ENCODE assay signal across 15 mouse cellular contexts in genomic region chr1:58722115-58722938, GRCm38 (mm10). TPM values are rescaled to one million over a fixed set of nuclear protein-coding genes. Genes with fewer than 3 reads are reported as not detected.
DNase-seq lines count a peak whose midpoint lies in the region; ATAC-seq and TF ChIP-seq lines count a peak whose summit lies in the region.
"Had no signal": no experiment of that assay in that cellular context is flagged by ENCODE, and none has a peak within 500 bp of the region (broad histone marks: within the 10 kb centered on the region; RNA-seq: fewer than 3 reads in every experiment).

No protein-coding gene starts in this region.

- H3K27ac ChIP-seq in heart, embryonic 11.5 days (ENCODE audit: low read depth, low read length) = no peak overlapping the region
- H3K27ac ChIP-seq in CH12.LX (ENCODE audit: insufficient read depth, low read depth) (peak overlapping the region; percentile 99), macrophage (peak overlapping the region; percentile 90)
- no peak overlapping the region for H3K27ac ChIP-seq in neural tube, embryonic 15.5 days (replicated peaks)
- H3K27ac ChIP-seq: limb, embryonic 15.5 days had no signal

- DNase-seq in heart, adult 11 months = peak; percentile 90
- DNase-seq in CH12.LX (ENCODE audit: extremely low read depth) = peak; percentile 67
- no peak for DNase-seq in left cerebral cortex, postnatal 25 days (ENCODE audit: low spot score in 2 of 2)
- DNase-seq: cerebellum, postnatal 14 days; kidney, postnatal 10 days; layer of hippocampus, postnatal 36 days had no signal

- dilution Hi-C loops in CH12.LX (cut with MboI; ENCODE audit: extremely low pct_ligation_motif_present, extremely low pct_unique_long_range_greater_than_20kb, low sequenced_read_pairs) = no loop called here

- 0 out of 2 replicates have a peak, but pooled peaks cover under 1% of the 10 kb centered on the region for H3K36me3 ChIP-seq in heart, embryonic 11.5 days (ENCODE audit: control insufficient read depth, insufficient read depth, low read length)
- peaks cover 82% of the 10 kb centered on the region for H3K36me3 ChIP-seq in megakaryocyte, embryonic 14.5 days (replicated peaks; ENCODE audit: low read length)
- peaks cover 6 to 24% of the 10 kb centered on the region in 2 experiments for H3K36me3 ChIP-seq in CH12.LX (replicated peaks in 1 of 2; ENCODE audit: control insufficient read depth in 1 of 2, insufficient read depth in 1 of 2, low read length in 1 of 2)
- H3K36me3 ChIP-seq in macrophage (ENCODE audit: inconsistent target) = 0 out of 2 replicates have a peak, but pooled peaks cover 6% of the 10 kb centered on the region
- H3K36me3 ChIP-seq in neural tube, embryonic 15.5 days = no peaks in the 10 kb centered on the region

- H3K79me2 ChIP-seq in CH12.LX (replicated peaks; ENCODE audit: control insufficient read depth, extremely low read depth, insufficient read depth, poor library complexity, severe bottlenecking) = peaks cover 16% of the 10 kb centered on the region
- H3K79me2 ChIP-seq in macrophage (ENCODE audit: inconsistent target) = peaks cover 91% of the 10 kb centered on the region

- no peak overlapping the region for H3K4me2 ChIP-seq in heart, embryonic 11.5 days
- H3K4me2 ChIP-seq in CH12.LX (ENCODE audit: insufficient read depth, low read depth, poor library complexity, severe bottlenecking) = peak overlapping the region; percentile 95
- H3K4me2 ChIP-seq in neural tube, embryonic 15.5 days = no peak overlapping the region
- H3K4me2 ChIP-seq: limb, embryonic 15.5 days had no signal

- TF ChIP-seq EP300 in CH12.LX (IDR thresholded peaks at IDR 0.05; ENCODE audit: low read length) = peak; percentile 76

- intact Hi-C loops in left cerebral cortex, postnatal 25 days (cut with DNase I) = no loop called here

- H3K9me3 ChIP-seq in heart, embryonic 11.5 days (replicated peaks; ENCODE audit: control insufficient read depth, low read length) = no peaks in the 10 kb centered on the region
- no peaks in the 10 kb centered on the region for H3K9me3 ChIP-seq in megakaryocyte, embryonic 14.5 days
- H3K9me3 ChIP-seq in CH12.LX (replicated peaks; ENCODE audit: low read length) = no peaks in the 10 kb centered on the region
- H3K9me3 ChIP-seq in neural tube, embryonic 15.5 days (replicated peaks) = no peaks in the 10 kb centered on the region
- H3K9me3 ChIP-seq: limb, embryonic 15.5 days had no signal

- H3K4me1 ChIP-seq in heart, embryonic 11.5 days (ENCODE audit: control insufficient read depth, insufficient read depth, low read length) = peaks cover 13% of the 10 kb centered on the region; the same call in 1 of the 2 replicates
- peaks cover 94% of the 10 kb centered on the region for H3K4me1 ChIP-seq in megakaryocyte, embryonic 14.5 days
- H3K4me1 ChIP-seq in CH12.LX (ENCODE audit: control insufficient read depth in 1 of 2, insufficient read depth in 2 of 2) = peaks cover 18 to 61% of the 10 kb centered on the region in 2 experiments
- H3K4me1 ChIP-seq in neural tube, embryonic 15.5 days = no peaks in the 10 kb centered on the region

- H3K27me3 ChIP-seq in heart, embryonic 11.5 days (ENCODE audit: control insufficient read depth, insufficient read depth, low read length) = no peaks in the 10 kb centered on the region
- H3K27me3 ChIP-seq in megakaryocyte, embryonic 14.5 days (replicated peaks) = no peaks in the 10 kb centered on the region
- H3K27me3 ChIP-seq in CH12.LX (replicated peaks) = no peaks in the 10 kb centered on the region
- no peaks in the 10 kb centered on the region for H3K27me3 ChIP-seq in neural tube, embryonic 15.5 days (replicated peaks)
- H3K27me3 ChIP-seq: limb, embryonic 15.5 days had no signal

- ATAC-seq in heart, embryonic 11.5 days (replicated peaks; ENCODE audit: insufficient number of reproducible peaks, low FRiP score, low TSS enrichment) = no peak
- no peak for ATAC-seq in megakaryocyte, adult 5-6 weeks (ENCODE audit: poor library complexity, severe bottlenecking)
- no peak for ATAC-seq in neural tube, embryonic 15.5 days (ENCODE audit: low FRiP score)
- ATAC-seq: hindbrain, embryonic 16.5 days had no signal

- H3K4me3 ChIP-seq in heart, embryonic 11.5 days (ENCODE audit: low read depth, low read length) = no peak overlapping the region
- H3K4me3 ChIP-seq in megakaryocyte, embryonic 14.5 days (replicated peaks) = peak overlapping the region; percentile 8
- H3K4me3 ChIP-seq in CH12.LX (replicated peaks in 1 of 3; ENCODE audit: low read depth in 2 of 3, low read length in 2 of 3, poor library complexity in 1 of 3) (no peak overlapping the region), macrophage (ENCODE audit: inconsistent target) (no peak overlapping the region)
- H3K4me3 ChIP-seq in neural tube, embryonic 15.5 days (replicated peaks) = no peak overlapping the region
- H3K4me3 ChIP-seq: limb, embryonic 15.5 days had no signal

- H3K9ac ChIP-seq in heart, embryonic 11.5 days (ENCODE audit: low read depth, low read length) = no peak overlapping the region
- peak overlapping the region; percentile 91 for H3K9ac ChIP-seq in CH12.LX (ENCODE audit: insufficient read depth, low read depth)
- no peak overlapping the region for H3K9ac ChIP-seq in neural tube, embryonic 15.5 days (replicated peaks)
- H3K9ac ChIP-seq: limb, embryonic 15.5 days had no signal

- no peak for TF ChIP-seq CTCF in CH12.LX (conservative IDR thresholded peaks at IDR 0.05 in 1 of 2, IDR thresholded peaks at IDR 0.05 in 1 of 2; ENCODE audit: low read depth in 2 of 2, low read length in 2 of 2)

- TF ChIP-seq RAD21 in CH12.LX (IDR thresholded peaks at IDR 0.05; ENCODE audit: low read depth, low read length) = no peak; the same call in 1 of the 2 replicates

- peak; percentile 40; the same call in 1 of the 2 replicates for TF ChIP-seq POLR2A in CH12.LX (IDR thresholded peaks at IDR 0.05; ENCODE audit: low read depth, low read length)

- 72% methylated on average over 11 of the region's 11 CpGs for WGBS in heart, embryonic 11.5 days (ENCODE audit: insufficient replicate concordance)
- 65% methylated on average over 11 of the region's 11 CpGs for WGBS in macrophage (ENCODE audit: missing documents)
- 95% methylated on average over 11 of the region's 11 CpGs for WGBS in neural tube, embryonic 15.5 days

- in situ Hi-C loops in CH12.LX (cut with MboI; ENCODE audit: low pct_ligation_motif_present, low pct_unique_long_range_greater_than_20kb, low sequenced_read_pairs) = no loop called here

TF ChIP-seq in CH12.LX, 34 proteins besides CTCF, POLR2A, EP300 and RAD21 (continues in another document):
- TF ChIP-seq GABPA (IDR thresholded peaks at IDR 0.05; ENCODE audit: insufficient replicate concordance, low read depth, low read length) = no peak
- 0 out of 2 replicates have a peak, but pooled peaks have one; percentile 20 for TF ChIP-seq UBTF (IDR thresholded peaks at IDR 0.05; ENCODE audit: low read depth, low read length)
- 0 out of 2 replicates have a peak, but pooled peaks have one; percentile 40 for TF ChIP-seq KAT2A (IDR thresholded peaks at IDR 0.05; ENCODE audit: insufficient replicate concordance, low read length)
- no peak for TF ChIP-seq POLR2AphosphoS2 (IDR thresholded peaks at IDR 0.05; ENCODE audit: low read depth, low read length)
- peak; percentile 32; the same call in 1 of the 2 replicates for TF ChIP-seq NELFE (IDR thresholded peaks at IDR 0.05; ENCODE audit: low read depth, low read length)
- TF ChIP-seq TCF12 (IDR thresholded peaks at IDR 0.05; ENCODE audit: low read depth, low read length) = peak; percentile 74
- no peak for TF ChIP-seq ZKSCAN1 (IDR thresholded peaks at IDR 0.05; ENCODE audit: borderline replicate concordance, low read depth, low read length)
- TF ChIP-seq MAX (IDR thresholded peaks at IDR 0.05; ENCODE audit: low read length) = peak; percentile 57; the same call in 1 of the 2 replicates
- peak; percentile 65 for TF ChIP-seq BHLHE40 (IDR thresholded peaks at IDR 0.05; ENCODE audit: low read depth, low read length)
- no peak for TF ChIP-seq CHD2 (IDR thresholded peaks at IDR 0.05; ENCODE audit: low read length)
- peak; percentile 83; the same call in 1 of the 2 replicates for TF ChIP-seq RCOR1 (conservative IDR thresholded peaks at IDR 0.05; ENCODE audit: low read depth, low read length)
- TF ChIP-seq ELF1 (IDR thresholded peaks at IDR 0.05; ENCODE audit: low read depth, low read length) = no peak; the same call in 1 of the 2 replicates
- 0 out of 2 replicates have a peak, but pooled peaks have one; percentile 16 for TF ChIP-seq TBP (conservative IDR thresholded peaks at IDR 0.05; ENCODE audit: low read depth, low read length)

RNA-seq across cellular contexts. Expression of gene Cflar, which starts 11.0 kb away (rescaled TPM):
- polyA plus RNA-seq in heart, embryonic 11.5 days (2014; fragmentation: Nextera tagmentation; extraction: Ambion mirVana) = 26.7 and 32.6 TPM in 2 replicates
- 3.4 and 5.3 TPM in 2 replicates for polyA plus RNA-seq in megakaryocyte, embryonic 14.5 days (2012; ENCODE audit: insufficient read depth, low replicate concordance)
- 68.7 and 72.3 TPM in 2 replicates for total RNA-seq in megakaryocyte, adult 5-6 weeks (2015)
- 117 and 130 TPM in 2 replicates for total RNA-seq in megakaryocyte, adult 5-6 weeks (2017)
- total RNA-seq in CH12.LX (2012; rRNA removed) = 46.8 and 49.2 TPM in 2 replicates
- 81.1 and 82.0 TPM in 2 replicates for total RNA-seq in CH12.LX (2014; rRNA removed)
- 28.3 and 35.7 TPM in 2 replicates for polyA plus RNA-seq in CH12.LX (2012; ENCODE audit: insufficient read length, low read depth)
- total RNA-seq in macrophage (2018; cell fraction: chromatin; rRNA removed) = 1,000 to 10,000 TPM in 14 of 26 experiments, 100 to 1,000 TPM in 12; 263 to 1,825 (median 1,068) TPM
- 100 to 1,000 TPM in 22 of 26 experiments, 10 to 100 TPM in 4; 87.0 to 559 (median 288) TPM for total RNA-seq in macrophage (2018; cell fraction: cytosol; rRNA removed)
- total RNA-seq in macrophage (2018; cell fraction: nucleus; rRNA removed) = 1,000 to 10,000 TPM in 17 of 26 experiments, 100 to 1,000 TPM in 9; 365 to 1,587 (median 1,196) TPM
- 53.3 to 68.2 TPM (median 67.9 TPM) in 3 replicates for polyA plus RNA-seq in macrophage (2018)
- polyA plus RNA-seq in neural tube, embryonic 15.5 days (2015; fragmentation: Nextera tagmentation; extraction: Ambion mirVana) = 15.3 and 20.0 TPM in 2 replicates
- total RNA-seq in left cerebral cortex, postnatal 25 days (2021) = 10 to 100 TPM; 23.9 to 25.8 TPM

RNA-seq across cellular contexts. Expression of gene Als2cr12, which starts 26.5 kb away (rescaled TPM):
- polyA plus RNA-seq in heart, embryonic 11.5 days (2014; fragmentation: Nextera tagmentation; extraction: Ambion mirVana) = not detected in 2 replicates
- not detected in 2 replicates for polyA plus RNA-seq in megakaryocyte, embryonic 14.5 days (2012; ENCODE audit: insufficient read depth, low replicate concordance)
- total RNA-seq in megakaryocyte, adult 5-6 weeks (2015) = 0.14 TPM in 1 of 2 replicates, not detected in the other
- total RNA-seq in megakaryocyte, adult 5-6 weeks (2017) = not detected in 2 replicates
- total RNA-seq in CH12.LX (2012; rRNA removed) (not detected in 2 replicates), CH12.LX (2014; rRNA removed) (not detected in 2 replicates)
- polyA plus RNA-seq in CH12.LX (2012; ENCODE audit: insufficient read length, low read depth) (0.22 and 0.33 TPM in 2 replicates), macrophage (2018) (not detected in 3 replicates)
- total RNA-seq in macrophage (2018; cell fraction: chromatin; rRNA removed) = not detected
- not detected for total RNA-seq in macrophage (2018; cell fraction: cytosol; rRNA removed)
- total RNA-seq in macrophage (2018; cell fraction: nucleus; rRNA removed) = not detected
- not detected in 2 replicates for polyA plus RNA-seq in neural tube, embryonic 15.5 days (2015; fragmentation: Nextera tagmentation; extraction: Ambion mirVana)
- total RNA-seq in left cerebral cortex, postnatal 25 days (2021) = not detected
- total RNA-seq: layer of hippocampus, postnatal 36 days had no signal
- polyA plus RNA-seq: heart, embryonic 16.5 days; hindbrain, embryonic 16.5 days; lung, embryonic 16.5 days had no signal

Comparison
In these comparisons a context has a peak if more than half of its experiments do, and no peak if none do; other contexts are left out.
1. DNase-seq: peak in heart, adult 11 months (single experiment) and CH12.LX (single experiment); none in left cerebral cortex, postnatal 25 days (0 of 2).
2. H3K27ac ChIP-seq: peak in CH12.LX (single experiment) and macrophage (single experiment); none in heart, embryonic 11.5 days (single experiment) and neural tube, embryonic 15.5 days (single experiment).